Comparison of ENCODE assay signal across 8 mouse cellular contexts in genomic region chr3:101378102-101378501, GRCm38 (mm10). TPM values are rescaled to one million over a fixed set of nuclear protein-coding genes. Genes with fewer than 3 reads are reported as not detected.
DNase-seq lines count a peak whose midpoint lies in the region; ATAC-seq lines count a peak whose summit lies in the region.

No protein-coding gene starts in this region.

- no peaks in the 10 kb centered on the region for H3K27me3 ChIP-seq in embryonic facial prominence, embryonic 15.5 days
- H3K27me3 ChIP-seq in hindbrain, embryonic 16.5 days (replicated peaks; ENCODE audit: control insufficient read depth, insufficient read depth, low read length): no peaks in the 10 kb centered on the region
- H3K27me3 ChIP-seq in stomach, embryonic 16.5 days (ENCODE audit: control insufficient read depth, insufficient read depth, low read length): no peaks in the 10 kb centered on the region

- peak overlapping the region; percentile 86 for H3K27ac ChIP-seq in embryonic facial prominence, embryonic 15.5 days (replicated peaks)
- H3K27ac ChIP-seq in hindbrain, embryonic 16.5 days (ENCODE audit: low read depth, low read length): peak overlapping the region; percentile 81
- peak overlapping the region; percentile 71; the same call in 1 of the 2 replicates for H3K27ac ChIP-seq in stomach, embryonic 16.5 days (ENCODE audit: low read length)

- WGBS in embryonic facial prominence, embryonic 15.5 days: under 1% methylated on average over 12 of the region's 12 CpGs
- WGBS in hindbrain, embryonic 16.5 days: 0% methylated on average over 12 of the region's 12 CpGs
- under 1% methylated on average over 12 of the region's 12 CpGs for WGBS in stomach, embryonic 16.5 days

- H3K4me2 ChIP-seq in embryonic facial prominence, embryonic 15.5 days (replicated peaks): peak overlapping the region; percentile 82
- H3K4me2 ChIP-seq in hindbrain, embryonic 16.5 days (ENCODE audit: low read length): peak overlapping the region; percentile 70
- peak overlapping the region; percentile 94 for H3K4me2 ChIP-seq in stomach, embryonic 16.5 days (ENCODE audit: low read depth, low read length)

- peaks cover 55% of the 10 kb centered on the region for H3K4me1 ChIP-seq in embryonic facial prominence, embryonic 15.5 days
- peaks cover 46% of the 10 kb centered on the region for H3K4me1 ChIP-seq in hindbrain, embryonic 16.5 days (ENCODE audit: control insufficient read depth, insufficient read depth, low read depth, low read length)
- peaks cover 32% of the 10 kb centered on the region for H3K4me1 ChIP-seq in stomach, embryonic 16.5 days (ENCODE audit: control insufficient read depth, insufficient read depth, low read length)

- peak overlapping the region; percentile 81 for H3K4me3 ChIP-seq in embryonic facial prominence, embryonic 15.5 days (replicated peaks)
- H3K4me3 ChIP-seq in hindbrain, embryonic 16.5 days (ENCODE audit: low read length): peak overlapping the region; percentile 81
- H3K4me3 ChIP-seq in stomach, embryonic 16.5 days (replicated peaks; ENCODE audit: low read length): peak overlapping the region; percentile 86

- 0 out of 2 replicates have a peak, but pooled peaks have one; percentile 50 for ATAC-seq in embryonic facial prominence, embryonic 15.5 days (ENCODE audit: insufficient number of reproducible peaks, low FRiP score, low TSS enrichment, low read depth)
- ATAC-seq in hindbrain, embryonic 16.5 days: peak; percentile 49
- ATAC-seq in stomach, embryonic 16.5 days (ENCODE audit: insufficient read depth, low FRiP score): 0 out of 2 replicates have a peak, but pooled peaks have one; percentile 15

- H3K9me3 ChIP-seq in embryonic facial prominence, embryonic 15.5 days (replicated peaks): no peaks in the 10 kb centered on the region
- no peaks in the 10 kb centered on the region for H3K9me3 ChIP-seq in hindbrain, embryonic 16.5 days (ENCODE audit: control insufficient read depth, low read length)
- H3K9me3 ChIP-seq in stomach, embryonic 16.5 days (replicated peaks; ENCODE audit: control insufficient read depth, low read length): no peaks in the 10 kb centered on the region

- H3K9ac ChIP-seq in embryonic facial prominence, embryonic 15.5 days: peak overlapping the region; percentile 85
- peak overlapping the region; percentile 89 for H3K9ac ChIP-seq in hindbrain, embryonic 16.5 days (ENCODE audit: low read depth, low read length)
- H3K9ac ChIP-seq in stomach, embryonic 16.5 days (ENCODE audit: low read length): peak overlapping the region; percentile 90

- H3K36me3 ChIP-seq in embryonic facial prominence, embryonic 15.5 days: no peaks in the 10 kb centered on the region
- no peaks in the 10 kb centered on the region for H3K36me3 ChIP-seq in hindbrain, embryonic 16.5 days (ENCODE audit: control insufficient read depth, insufficient read depth, low read length)
- H3K36me3 ChIP-seq in stomach, embryonic 16.5 days (ENCODE audit: control insufficient read depth, insufficient read depth, low read length): no peaks in the 10 kb centered on the region

- peak; percentile 67 to 68 for DNase-seq in cerebellum, postnatal 10 days
- no peak for DNase-seq in cerebellum, adult 18-20 months
- peak; percentile 37 for DNase-seq in lung, postnatal 10 days
- no peak for DNase-seq in thymus, postnatal 36 days
- DNase-seq in left cerebral cortex, adult 9 months (ENCODE audit: low spot score in 2 of 2): no peak

RNA-seq across cellular contexts. Expression of gene Igsf3, which starts 1.2 kb away (rescaled TPM):
- 76.1 and 77.2 TPM in 2 replicates for polyA plus RNA-seq in embryonic facial prominence, embryonic 15.5 days (2015; fragmentation: Nextera tagmentation; extraction: Ambion mirVana)
- 79.0 and 82.0 TPM in 2 replicates for polyA plus RNA-seq in hindbrain, embryonic 16.5 days (2015; fragmentation: Nextera tagmentation; extraction: Ambion mirVana)
- 35.3 and 36.7 TPM in 2 replicates for polyA plus RNA-seq in stomach, embryonic 16.5 days (2015; fragmentation: Nextera tagmentation; extraction: Ambion mirVana)

Comparison
In these comparisons a context has a peak if more than half of its experiments do, and no peak if none do; other contexts are left out.
1. DNase-seq: peak in cerebellum, postnatal 10 days (2 of 2) and lung, postnatal 10 days (single experiment); none in cerebellum, adult 18-20 months (0 of 2), thymus, postnatal 36 days (0 of 2) and left cerebral cortex, adult 9 months (0 of 2).
2. Peak in every context shown above with its lines, with median percentiles within 50 percentile points of each other: ATAC-seq, H3K27ac ChIP-seq, H3K4me2 ChIP-seq, H3K4me3 ChIP-seq and H3K9ac ChIP-seq.